Mouse (Mus musculus) testis, adult 10 weeks (tissue): ENCODE results near the gene Trcg1. TPM values are rescaled to one million over a fixed set of nuclear protein-coding genes. Genes with fewer than 3 reads are reported as not detected.

ENCODE experiments used
- polyA plus RNA-seq: library from polyadenylated mRNA; stranded (reverse); fragments of 350-450 nt; fragmentation: Illumina TruSeq; extraction: RNeasy Lipid Tissue Mini Kit (QIAGEN cat#74804); gene quantifications from one replicate; pipeline ENCODE4 v1.2.3, GENCODE M21; 2014; ENCODE audit warnings: low read depth, low replicate concordance

Trcg1 gene
- polyA plus RNA-seq = not detected

GRCm38 (mm10) chr9:57236256-57236655 is at the start of gene Trcg1:
Gene Trcg1, plus strand, starts transcription at chr9:57236556.

GRCm38 (mm10) chr9:57261913-57262794 is 25.8 kb downstream of the Trcg1 start, which contains the start of gene 1700017B05Rik:
Gene 1700017B05Rik, minus strand, starts transcription at chr9:57262612.

Other genes starting within 250 kb of the Trcg1 start
- 24.0 TPM for gene Ptpn9, start 241.6 kb upstream of the Trcg1 start, polyA plus RNA-seq
- gene Sin3a, start 164.5 kb upstream of the Trcg1 start, polyA plus RNA-seq = 42.0 TPM
- 13.0 TPM for gene Man2c1, start 105.9 kb upstream of the Trcg1 start, polyA plus RNA-seq
- gene Neil1, start 88.3 kb upstream of the Trcg1 start, polyA plus RNA-seq = not detected
- 3.4 TPM for gene Commd4, start 78.2 kb upstream of the Trcg1 start, polyA plus RNA-seq
- 5.3 TPM for gene 1700017B05Rik, start 26.1 kb downstream of the Trcg1 start, polyA plus RNA-seq
- 5.7 TPM for gene Ppcdc, start 203.6 kb downstream of the Trcg1 start, polyA plus RNA-seq
- 1.2 TPM for gene Scamp5, start 231.5 kb downstream of the Trcg1 start, polyA plus RNA-seq